In the genomic region with DNA sequence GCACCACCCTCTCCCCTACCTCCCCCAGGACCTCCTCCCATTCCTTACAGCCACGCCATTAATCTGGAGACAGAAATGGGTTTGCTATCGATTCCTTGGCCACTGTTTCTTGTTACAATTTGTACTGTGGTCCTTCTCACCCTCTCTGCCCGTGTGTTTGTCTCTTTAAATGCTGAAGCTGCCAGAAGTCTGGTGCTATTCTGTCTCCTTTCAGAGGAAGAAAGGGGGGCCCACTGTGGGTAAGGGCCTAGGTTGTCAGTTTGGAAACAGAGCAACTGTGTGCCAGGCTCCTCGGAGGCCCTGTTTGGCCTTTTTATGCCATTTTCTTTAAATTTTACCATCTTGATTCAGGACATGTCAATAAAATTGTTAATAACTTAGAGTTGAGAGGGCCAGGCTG, we compare ENCODE assay signal across 8 mouse cellular contexts. TPM values are rescaled to one million over a fixed set of nuclear protein-coding genes. Genes with fewer than 3 reads are reported as not detected.
DNase-seq lines count a peak whose midpoint lies in the region; ATAC-seq and TF ChIP-seq lines count a peak whose summit lies in the region.

No protein-coding gene starts in this region.

- H3K36me3 ChIP-seq in heart, embryonic 10.5 days = no peaks in the 10 kb centered on the region
- no peaks in the 10 kb centered on the region for H3K36me3 ChIP-seq in liver, postnatal 0 days (replicated peaks; ENCODE audit: insufficient read depth, low read length)

- intact Hi-C loops in heart, postnatal 25 days (cut with DNase I) = no loop called here
- intact Hi-C loops in gastrocnemius, postnatal 36 days (cut with DNase I) = no loop called here

- peak overlapping the region; percentile 73 for H3K27ac ChIP-seq in heart, embryonic 10.5 days
- H3K27ac ChIP-seq in liver, postnatal 0 days (ENCODE audit: low read depth) = no peak overlapping the region

- TF ChIP-seq EP300 in liver, postnatal 0 days (IDR thresholded peaks at IDR 0.05; ENCODE audit: low read depth) = no peak

- H3K4me1 ChIP-seq in heart, embryonic 10.5 days = peaks cover 35% of the 10 kb centered on the region
- peaks cover 8% of the 10 kb centered on the region for H3K4me1 ChIP-seq in liver, postnatal 0 days (ENCODE audit: insufficient read depth)

- peak overlapping the region; percentile 16 for H3K4me3 ChIP-seq in heart, embryonic 10.5 days
- H3K4me3 ChIP-seq in liver, postnatal 0 days (ENCODE audit: low read depth, low read length) = no peak overlapping the region

- H3K9me3 ChIP-seq in heart, embryonic 10.5 days = no peaks in the 10 kb centered on the region
- H3K9me3 ChIP-seq in liver, postnatal 0 days (ENCODE audit: low read length) = no peaks in the 10 kb centered on the region

- peaks cover 58% of the 10 kb centered on the region for H3K27me3 ChIP-seq in heart, embryonic 10.5 days (ENCODE audit: insufficient read depth, poor library complexity, severe bottlenecking)
- no peaks in the 10 kb centered on the region for H3K27me3 ChIP-seq in liver, postnatal 0 days (ENCODE audit: insufficient read depth, low read length)

- WGBS in heart, embryonic 10.5 days = 55% methylated on average over 4 of the region's 4 CpGs
- 26% methylated on average over 4 of the region's 4 CpGs for WGBS in liver, postnatal 0 days (ENCODE audit: insufficient replicate concordance)

- 0 out of 2 replicates have a peak overlapping the region, but pooled peaks have one; percentile 35 for H3K4me2 ChIP-seq in liver, postnatal 0 days (ENCODE audit: low read depth, low read length)

- no peak for ATAC-seq in liver, postnatal 0 days
- ATAC-seq in monocyte, adult 5-6 weeks (replicated peaks; ENCODE audit: insufficient number of reproducible peaks, low FRiP score, low TSS enrichment, poor library complexity, severe bottlenecking) = no peak

- TF ChIP-seq CTCF in liver, postnatal 0 days (IDR thresholded peaks at IDR 0.05; ENCODE audit: low read depth) = no peak

- no peak overlapping the region for H3K9ac ChIP-seq in liver, postnatal 0 days (replicated peaks)

- no peak for DNase-seq in heart, embryonic 10.5 days (ENCODE audit: low spot score)
- DNase-seq in heart, postnatal 25 days (ENCODE audit: low spot score) = no peak
- peak; percentile 59 for DNase-seq in retina, postnatal 1 day
- DNase-seq in retina, embryonic 14.5 days (ENCODE audit: low spot score) = no peak
- DNase-seq in liver, postnatal 0 days = no peak
- no peak for DNase-seq in gastrocnemius, postnatal 36 days
- DNase-seq in ovary, adult 18-20 months (ENCODE audit: low spot score) = no peak

RNA-seq across cellular contexts. Expression of gene Adam11, which starts 6.8 kb away (rescaled TPM):
- 6.2 and 7.1 TPM in 2 replicates for polyA plus RNA-seq in heart, embryonic 10.5 days (2016; fragmentation: Nextera tagmentation; extraction: Ambion mirVana)
- 1 to 10 TPM; 3.8 to 4.1 TPM for total RNA-seq in heart, postnatal 25 days (2021)
- polyA plus RNA-seq in liver, postnatal 0 days (2015; fragmentation: Nextera tagmentation; extraction: Ambion mirVana) = 0.20 and 0.22 TPM in 2 replicates
- under 1 TPM; 0.32 to 0.79 TPM for total RNA-seq in gastrocnemius, postnatal 36 days (2021)
- total RNA-seq in monocyte, adult 5-6 weeks (2017) = 2.1 TPM in 1 of 3 replicates, not detected in the others

RNA-seq across cellular contexts. Expression of gene Ccdc43, which starts 56.8 kb away (rescaled TPM):
- polyA plus RNA-seq in heart, embryonic 10.5 days (2016; fragmentation: Nextera tagmentation; extraction: Ambion mirVana) = 49.4 and 49.9 TPM in 2 replicates
- 10 to 100 TPM; 21.2 to 22.8 TPM for total RNA-seq in heart, postnatal 25 days (2021)
- 9.5 and 9.6 TPM in 2 replicates for polyA plus RNA-seq in liver, postnatal 0 days (2015; fragmentation: Nextera tagmentation; extraction: Ambion mirVana)
- total RNA-seq in gastrocnemius, postnatal 36 days (2021) = 10 to 100 TPM; 67.5 to 70.1 TPM
- 26.8 to 44.5 TPM (median 32.6 TPM) in 3 replicates for total RNA-seq in monocyte, adult 5-6 weeks (2017)
